Mouse (Mus musculus): ENCODE results near the gene Btbd7. TPM values are rescaled to one million over a fixed set of nuclear protein-coding genes. Genes with fewer than 3 reads are reported as not detected.
A peak's percentile ranks its signal among the peaks of the same experiment; 100 is the strongest.

Gene Btbd7
- 7.3 and 7.5 TPM in 2 replicates for polyA plus RNA-seq (2016; fragmentation: Nextera tagmentation; extraction: Ambion mirVana)

GRCm38 (mm10) chr12:102878031-102878823 lies at the start of gene Btbd7:
Gene Btbd7, minus strand, starts transcription at chr12:102878471.
- Histone ChIP-seq H3K4me1 (peaks cover 29% of the 10 kb centered on the region), H3K4me3 (peak within 1 kb of the TSS; percentile 94), H3K4me2 (peak within 1 kb of the TSS; percentile 91), H3K9ac (peak within 1 kb of the TSS; percentile 97), H3K27me3 (replicated peaks) (peaks cover 4% of the 10 kb centered on the region; the same call in 1 of the 2 replicates), H3K27ac (peak within 1 kb of the TSS; percentile 96), H3K36me3 (no peaks in the 10 kb centered on the region), H3K9me3 (replicated peaks) (no peaks in the 10 kb centered on the region)
- ATAC-seq, result peak; percentile 92
- WGBS (ENCODE audit: insufficient replicate concordance), result under 1% methylated on average over 63 of the region's 95 CpGs

GRCm38 (mm10) chr12:102916073-102916472 lies 37.8 kb upstream of the Btbd7 start:
- Histone ChIP-seq H3K36me3 (no peaks in the 10 kb centered on the region), H3K27ac (no peak overlapping the region), H3K27me3 (replicated peaks) (no peaks in the 10 kb centered on the region), H3K9ac (no peak overlapping the region), H3K4me1 (no peaks in the 10 kb centered on the region), H3K4me3 (no peak overlapping the region), H3K9me3 (replicated peaks) (no peaks in the 10 kb centered on the region), H3K4me2 (no peak overlapping the region)
- WGBS (ENCODE audit: insufficient replicate concordance), result 71% methylated on average over 2 of the region's 2 CpGs
- no peak for ATAC-seq

GRCm38 (mm10) chr12:102908191-102908590 lies 29.9 kb upstream of the Btbd7 start:
- H3K4me2 ChIP-seq, result no peak overlapping the region
- 26% methylated on average over 3 of the region's 3 CpGs for WGBS (ENCODE audit: insufficient replicate concordance)
- H3K9me3 ChIP-seq (replicated peaks), result no peaks in the 10 kb centered on the region
- no peak overlapping the region for H3K9ac ChIP-seq
- H3K4me1 ChIP-seq, result no peaks in the 10 kb centered on the region
- ATAC-seq, result no peak
- H3K36me3 ChIP-seq, result no peaks in the 10 kb centered on the region
- H3K27me3 ChIP-seq (replicated peaks), result no peaks in the 10 kb centered on the region
- H3K27ac ChIP-seq, result no peak overlapping the region
- no peak overlapping the region for H3K4me3 ChIP-seq

- Histone ChIP-seq H3K9me3 (replicated peaks) (no peaks in the 10 kb centered on the region; the same call in 1 of the 2 replicates), H3K4me2 (no peak within 1 kb of the TSS)
- no peak for ATAC-seq
Observed at GRCm38 (mm10) chr12:102899091-102899490, 20.8 kb upstream of the Btbd7 start, which contains the start of gene Cox8c. Gene Cox8c, plus strand, starts transcription at chr12:102899316.

GRCm38 (mm10) chr12:102888568-102888967 lies 10.3 kb upstream of the Btbd7 start:
- Histone ChIP-seq H3K4me2 (no peak overlapping the region), H3K9me3 (replicated peaks) (0 out of 2 replicates have a peak, but pooled peaks cover 5% of the 10 kb centered on the region), H3K27me3 (replicated peaks) (0 out of 2 replicates have a peak, but pooled peaks cover 4% of the 10 kb centered on the region), H3K4me3 (no peak overlapping the region), H3K36me3 (no peaks in the 10 kb centered on the region), H3K4me1 (no peaks in the 10 kb centered on the region), H3K9ac (no peak overlapping the region), H3K27ac (no peak overlapping the region)
- ATAC-seq, result no peak
- WGBS (ENCODE audit: insufficient replicate concordance), result 62% methylated on average over 5 of the region's 5 CpGs

More at GRCm38 (mm10) chr12:102899091-102899490, 20.8 kb upstream of the Btbd7 start, which contains the start of gene Cox8c:
- H3K27ac ChIP-seq, result no peak within 1 kb of the TSS
- 78% methylated on average over 17 of the region's 17 CpGs for WGBS (ENCODE audit: insufficient replicate concordance)
- no peaks in the 10 kb centered on the region for H3K36me3 ChIP-seq
- H3K4me1 ChIP-seq, result no peaks in the 10 kb centered on the region
- H3K4me3 ChIP-seq, result no peak within 1 kb of the TSS
- H3K9ac ChIP-seq, result no peak within 1 kb of the TSS
- no peaks in the 10 kb centered on the region for H3K27me3 ChIP-seq (replicated peaks)

GRCm38 (mm10) chr12:102887366-102887765 lies 9.1 kb upstream of the Btbd7 start:
- Histone ChIP-seq H3K36me3 (no peaks in the 10 kb centered on the region), H3K4me2 (no peak overlapping the region), H3K27me3 (replicated peaks) (0 out of 2 replicates have a peak, but pooled peaks cover 4% of the 10 kb centered on the region), H3K9me3 (replicated peaks) (0 out of 2 replicates have a peak, but pooled peaks cover 5% of the 10 kb centered on the region), H3K4me1 (no peaks in the 10 kb centered on the region), H3K4me3 (no peak overlapping the region), H3K9ac (no peak overlapping the region), H3K27ac (no peak overlapping the region)
- 54% methylated on average over 10 of the region's 10 CpGs for WGBS (ENCODE audit: insufficient replicate concordance)
- ATAC-seq, result no peak

GRCm38 (mm10) chr12:102885735-102886134 lies 7.5 kb upstream of the Btbd7 start:
- Histone ChIP-seq H3K36me3 (no peaks in the 10 kb centered on the region), H3K27ac (no peak overlapping the region), H3K9me3 (replicated peaks) (no peaks in the 10 kb centered on the region), H3K4me1 (no peaks in the 10 kb centered on the region), H3K9ac (no peak overlapping the region), H3K4me2 (no peak overlapping the region), H3K4me3 (no peak overlapping the region), H3K27me3 (replicated peaks) (peaks cover 7% of the 10 kb centered on the region; the same call in 1 of the 2 replicates)
- no peak for ATAC-seq
- WGBS (ENCODE audit: insufficient replicate concordance), result 18% methylated on average over 5 of the region's 5 CpGs

GRCm38 (mm10) chr12:102878901-102879300 lies 630 bp upstream of the Btbd7 start:
- H3K36me3 ChIP-seq, result no peaks in the 10 kb centered on the region
- peaks cover 29% of the 10 kb centered on the region for H3K4me1 ChIP-seq
- peaks cover 4% of the 10 kb centered on the region; the same call in 1 of the 2 replicates for H3K27me3 ChIP-seq (replicated peaks)
- WGBS (ENCODE audit: insufficient replicate concordance), result 38% methylated on average over 7 of the region's 7 CpGs
- peak overlapping the region; percentile 91 for H3K4me2 ChIP-seq
- peak overlapping the region; percentile 94 for H3K4me3 ChIP-seq
- H3K9me3 ChIP-seq (replicated peaks), result no peaks in the 10 kb centered on the region
- peak overlapping the region; percentile 97 for H3K9ac ChIP-seq
- H3K27ac ChIP-seq, result peak overlapping the region; percentile 53; the same call in 1 of the 2 replicates
- ATAC-seq, result no peak

GRCm38 (mm10) chr12:102877301-102878030 lies 805 bp downstream of the Btbd7 start:
- ATAC-seq, result peak; percentile 74
- H3K27me3 ChIP-seq (replicated peaks), result peaks cover 4% of the 10 kb centered on the region; the same call in 1 of the 2 replicates
- peak overlapping the region; percentile 91 for H3K4me2 ChIP-seq
- peak overlapping the region; percentile 94 for H3K4me3 ChIP-seq
- H3K4me1 ChIP-seq, result peaks cover 29% of the 10 kb centered on the region
- WGBS (ENCODE audit: insufficient replicate concordance), result under 1% methylated on average over 69 of the region's 70 CpGs
- H3K27ac ChIP-seq, result peak overlapping the region; percentile 96
- H3K9me3 ChIP-seq (replicated peaks), result no peaks in the 10 kb centered on the region
- H3K9ac ChIP-seq, result peak overlapping the region; percentile 97
- no peaks in the 10 kb centered on the region for H3K36me3 ChIP-seq

- Histone ChIP-seq H3K27me3 (replicated peaks) (no peaks in the 10 kb centered on the region), H3K4me1 (peaks cover 13% of the 10 kb centered on the region), H3K27ac (no peak overlapping the region), H3K9me3 (replicated peaks) (no peaks in the 10 kb centered on the region), H3K4me3 (no peak overlapping the region), H3K36me3 (no peaks in the 10 kb centered on the region; the same call in 1 of the 2 replicates), H3K4me2 (no peak overlapping the region), H3K9ac (no peak overlapping the region)
- WGBS (ENCODE audit: insufficient replicate concordance), result 24% methylated on average over 1 of the region's 1 CpGs
- ATAC-seq, result no peak
Observed at GRCm38 (mm10) chr12:102870527-102870926, 7.7 kb downstream of the Btbd7 start.

- H3K9me3 ChIP-seq (replicated peaks), result no peaks in the 10 kb centered on the region
- no peak overlapping the region for H3K9ac ChIP-seq
- H3K4me2 ChIP-seq, result no peak overlapping the region
- H3K27ac ChIP-seq, result no peak overlapping the region
- H3K4me1 ChIP-seq, result peaks cover 9% of the 10 kb centered on the region
- H3K27me3 ChIP-seq (replicated peaks), result no peaks in the 10 kb centered on the region
- no peak for ATAC-seq
- no peaks in the 10 kb centered on the region; the same call in 1 of the 2 replicates for H3K36me3 ChIP-seq
- no peak overlapping the region for H3K4me3 ChIP-seq
- 43% methylated on average over 2 of the region's 2 CpGs for WGBS (ENCODE audit: insufficient replicate concordance)
Observed at GRCm38 (mm10) chr12:102869802-102870201, 8.5 kb downstream of the Btbd7 start.

- H3K4me2 ChIP-seq, result no peak overlapping the region
- H3K27ac ChIP-seq, result no peak overlapping the region
- no peaks in the 10 kb centered on the region for H3K9me3 ChIP-seq (replicated peaks)
- H3K36me3 ChIP-seq, result no peaks in the 10 kb centered on the region
- no peak for ATAC-seq
- H3K4me3 ChIP-seq, result no peak overlapping the region
- no peaks in the 10 kb centered on the region for H3K27me3 ChIP-seq (replicated peaks)
- no peaks in the 10 kb centered on the region for H3K4me1 ChIP-seq
- H3K9ac ChIP-seq, result no peak overlapping the region
Observed at GRCm38 (mm10) chr12:102860806-102861205, 17.5 kb downstream of the Btbd7 start.
